Mouse (Mus musculus) neural tube, embryonic 14.5 days (tissue): Measurements from ENCODE around the gene Oxa1l. TPM values are rescaled to one million over a fixed set of nuclear protein-coding genes. Genes with fewer than 3 reads are reported as not detected.

ENCODE experiments used
- ATAC-seq: fragments of 200-750 bp; cut with Nextera tagmentation; 2 replicates; pipeline ENCODE4 v1.8.0; 2017; ENCODE audit warnings: low read depth, mild to moderate bottlenecking, moderate TSS enrichment, moderate library complexity
- H3K27ac ChIP-seq: fragments of 300-500 bp; sonication (generic); 2 replicates; pipeline ENCODE4 v1.5.1; 2014; ENCODE audit warnings: low read depth, mild to moderate bottlenecking, control low read depth, low read length, moderate library complexity, mixed read lengths
- H3K27me3 ChIP-seq: fragments of 300-500 bp; sonication (generic); 2 replicates; pipeline ENCODE4 v1.6.1; 2014; ENCODE audit warnings: low read length; ENCODE audit not compliant: control insufficient read depth, insufficient read depth
- H3K36me3 ChIP-seq: fragments of 300-500 bp; sonication (generic); 2 replicates; pipeline ENCODE4 v1.6.1; 2014; ENCODE audit warnings: low read length, mixed read lengths; ENCODE audit not compliant: control insufficient read depth, insufficient read depth
- H3K4me1 ChIP-seq: fragments of 300-500 bp; sonication (generic); 2 replicates; pipeline ENCODE4 v1.6.1; 2014; ENCODE audit warnings: low read length; ENCODE audit not compliant: control insufficient read depth, insufficient read depth
- H3K4me2 ChIP-seq: fragments of 300-500 bp; sonication (generic); 2 replicates; pipeline ENCODE4 v1.6.1; 2014; ENCODE audit warnings: mild to moderate bottlenecking, low read depth, low read length, control low read depth
- H3K4me3 ChIP-seq: fragments of 300-500 bp; sonication (generic); 2 replicates; pipeline ENCODE4 v1.5.1; 2014; ENCODE audit warnings: low read depth, low read length, control low read depth, mixed read lengths
- H3K9ac ChIP-seq: fragments of 300-500 bp; sonication (generic); replicated peaks from 2 replicates; pipeline ENCODE4 v1.6.1; 2014; ENCODE audit warnings: low read depth, mild to moderate bottlenecking, control low read depth, low read length, mixed read lengths
- H3K9me3 ChIP-seq: fragments of 300-500 bp; sonication (generic); 2 replicates; pipeline ENCODE4 v1.6.1; 2016; ENCODE audit warnings: low read length; ENCODE audit not compliant: control insufficient read depth
- WGBS: fragments of 180-500 bp; shearing (Covaris S2); extraction: QIAGEN DNeasy Blood & Tissue Kit; methylation state at CpG from one replicate; pipeline ENCODE4 v1.1.7; 2014; 5-methylcytosine and 5-hydroxymethylcytosine counted together
- polyA plus RNA-seq: library from polyadenylated mRNA; unstranded; fragments of >200 nt; fragmentation: Nextera tagmentation; extraction: Ambion mirVana; gene quantifications from 2 replicates; pipeline ENCODE4 v1.2.1, GENCODE M21; 2014

Gene Oxa1l
- polyA plus RNA-seq, 1 experiment from 2014 or later, result 75.4 TPM

DNA sequence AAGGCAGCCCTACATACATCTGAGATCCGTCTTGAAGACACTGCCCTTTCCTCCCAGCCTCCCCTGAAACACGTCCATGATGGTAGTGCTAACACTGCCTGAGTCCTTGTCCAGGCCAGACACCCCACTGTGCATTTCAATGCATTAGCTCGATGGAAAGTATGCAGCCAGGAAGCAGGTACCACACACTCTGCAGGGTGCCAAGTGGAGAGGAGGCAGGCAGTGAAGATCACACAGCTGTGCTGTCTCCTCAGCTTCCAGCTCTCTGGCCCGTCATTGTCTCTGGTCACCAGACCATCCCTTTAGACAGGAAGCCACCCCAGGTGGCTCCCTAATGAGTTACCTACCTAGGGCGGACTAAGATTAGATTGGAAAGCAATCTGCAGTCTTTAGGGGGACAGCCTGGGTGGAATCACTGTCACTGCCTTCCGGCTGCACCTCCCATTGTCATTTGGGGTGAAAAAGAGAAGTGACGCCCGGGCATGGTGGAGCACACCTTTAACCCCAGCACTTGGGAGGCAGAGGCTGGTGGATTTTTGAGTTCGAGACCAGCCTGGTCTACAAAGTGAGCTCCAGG is 51.5 kb downstream of the Oxa1l start:
- Histone ChIP-seq H3K36me3 (no peaks in the 10 kb centered on the region), H3K4me2 (no peak overlapping the region), H3K4me1 (no peaks in the 10 kb centered on the region), H3K9ac (no peak overlapping the region), H3K4me3 (no peak overlapping the region), H3K27me3 (no peaks in the 10 kb centered on the region), H3K9me3 (no peaks in the 10 kb centered on the region), H3K27ac (no peak overlapping the region)
- no peak for ATAC-seq
- 45% methylated on average over 9 of the region's 9 CpGs for WGBS

DNA sequence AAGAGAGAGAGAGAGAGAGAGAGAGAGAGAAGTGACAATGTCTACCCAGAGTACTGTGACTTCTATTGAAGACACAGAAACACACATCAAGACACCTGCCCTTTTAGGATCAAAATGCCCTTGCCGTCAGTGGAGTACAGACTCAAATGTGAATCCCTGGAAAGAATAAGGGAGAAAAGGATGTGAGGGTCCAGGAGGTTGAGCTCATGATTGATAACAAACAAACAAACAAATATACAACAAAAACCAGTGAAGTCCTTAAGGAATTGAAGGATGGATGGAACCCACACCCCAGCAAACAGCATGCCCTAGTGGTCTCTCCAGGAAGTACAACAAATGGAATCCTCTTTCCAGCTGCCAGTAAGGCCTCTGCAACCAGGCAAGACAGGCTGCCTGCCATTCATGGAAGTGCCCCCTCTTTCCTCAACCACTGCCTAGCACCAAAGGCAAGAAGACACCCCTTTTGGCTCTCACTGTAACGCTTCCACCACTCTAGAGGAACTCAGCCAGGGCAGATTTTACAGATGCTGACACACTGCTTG is 52.1 kb downstream of the Oxa1l start:
- no peak overlapping the region for H3K9ac ChIP-seq
- H3K4me2 ChIP-seq, result no peak overlapping the region
- WGBS, result 53% methylated on average over 2 of the region's 2 CpGs
- no peak overlapping the region for H3K27ac ChIP-seq
- H3K4me1 ChIP-seq, result no peaks in the 10 kb centered on the region
- no peaks in the 10 kb centered on the region for H3K9me3 ChIP-seq
- no peaks in the 10 kb centered on the region for H3K27me3 ChIP-seq
- H3K36me3 ChIP-seq, result no peaks in the 10 kb centered on the region
- no peak for ATAC-seq
- no peak overlapping the region for H3K4me3 ChIP-seq

- no peaks in the 10 kb centered on the region for H3K4me1 ChIP-seq
- H3K4me3 ChIP-seq, result no peak overlapping the region
- no peaks in the 10 kb centered on the region for H3K27me3 ChIP-seq
- no peak overlapping the region for H3K9ac ChIP-seq
- H3K4me2 ChIP-seq, result 0 out of 2 replicates have a peak overlapping the region, but pooled peaks have one; percentile 1
- no peak overlapping the region for H3K27ac ChIP-seq
- no peaks in the 10 kb centered on the region for H3K9me3 ChIP-seq
- no peaks in the 10 kb centered on the region for H3K36me3 ChIP-seq
- ATAC-seq, result no peak
- WGBS, result 13% methylated on average over 16 of the region's 18 CpGs
Observed at GRCm38 (mm10) chr14:54413877-54414700, 53.5 kb downstream of the Oxa1l start.

GRCm38 (mm10) chr14:54415241-54416020 is 54.8 kb downstream of the Oxa1l start:
- Histone ChIP-seq H3K27me3 (no peaks in the 10 kb centered on the region), H3K4me3 (no peak overlapping the region), H3K4me1 (no peaks in the 10 kb centered on the region), H3K9ac (no peak overlapping the region), H3K9me3 (no peaks in the 10 kb centered on the region), H3K4me2 (no peak overlapping the region), H3K27ac (no peak overlapping the region), H3K36me3 (no peaks in the 10 kb centered on the region)
- 12% methylated on average over 13 of the region's 13 CpGs for WGBS
- no peak for ATAC-seq

DNA sequence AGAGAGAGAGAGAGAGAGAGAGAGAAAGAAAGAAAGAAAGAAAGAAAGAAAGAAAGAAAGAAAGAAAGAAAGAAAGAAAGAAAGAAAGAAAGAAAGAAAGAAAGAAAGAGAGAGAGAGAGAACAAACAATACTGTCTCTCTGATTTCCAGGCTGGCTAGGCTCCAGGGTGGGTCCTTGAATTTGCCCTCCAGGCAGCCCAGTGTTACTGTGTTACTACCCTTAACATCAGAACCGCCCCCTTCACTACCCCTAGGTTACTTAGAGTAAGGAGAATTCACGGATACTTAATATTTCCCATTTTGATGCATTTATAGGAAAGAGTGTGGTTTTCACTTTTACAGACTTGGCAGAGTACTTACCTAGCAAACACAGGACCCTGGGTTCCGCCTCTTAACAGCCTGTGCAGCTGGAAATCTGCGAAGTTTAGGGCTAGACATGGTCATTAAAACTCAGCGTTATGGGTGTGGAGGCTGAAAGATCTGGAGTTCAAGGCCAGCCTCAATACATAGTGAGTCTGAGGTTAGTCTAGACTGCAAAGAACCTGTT is 55.7 kb downstream of the Oxa1l start:
- no peak overlapping the region for H3K27ac ChIP-seq
- no peak overlapping the region for H3K4me3 ChIP-seq
- no peaks in the 10 kb centered on the region for H3K9me3 ChIP-seq
- ATAC-seq, result no peak
- H3K4me2 ChIP-seq, result no peak overlapping the region
- no peaks in the 10 kb centered on the region for H3K27me3 ChIP-seq
- H3K36me3 ChIP-seq, result no peaks in the 10 kb centered on the region
- WGBS, result 31% methylated on average over 5 of the region's 5 CpGs
- H3K9ac ChIP-seq, result no peak overlapping the region
- H3K4me1 ChIP-seq, result no peaks in the 10 kb centered on the region

DNA sequence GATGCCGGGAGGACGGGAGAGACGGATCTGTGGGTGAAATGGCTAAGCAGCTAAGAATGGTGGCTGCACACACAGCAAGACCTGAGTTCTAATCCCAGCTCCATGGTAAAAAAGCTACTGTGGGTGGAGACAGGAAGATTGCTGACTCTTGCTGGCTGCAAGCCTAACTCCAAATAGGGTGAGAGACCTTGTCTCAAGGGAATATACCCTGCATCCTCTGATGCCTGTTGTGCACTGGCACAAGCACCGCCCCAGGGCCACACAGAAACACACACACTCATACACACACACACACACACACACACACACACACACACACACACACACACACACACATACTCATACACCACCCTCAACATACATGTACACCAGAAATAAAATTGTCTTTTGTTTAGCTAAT is 56.2 kb downstream of the Oxa1l start:
- 73% methylated on average over 4 of the region's 4 CpGs for WGBS
- no peak for ATAC-seq
- H3K4me1 ChIP-seq, result no peaks in the 10 kb centered on the region
- H3K9me3 ChIP-seq, result no peaks in the 10 kb centered on the region
- H3K4me2 ChIP-seq, result no peak overlapping the region
- H3K27ac ChIP-seq, result no peak overlapping the region
- no peaks in the 10 kb centered on the region for H3K36me3 ChIP-seq
- H3K4me3 ChIP-seq, result no peak overlapping the region
- no peaks in the 10 kb centered on the region for H3K27me3 ChIP-seq
- H3K9ac ChIP-seq, result no peak overlapping the region

DNA sequence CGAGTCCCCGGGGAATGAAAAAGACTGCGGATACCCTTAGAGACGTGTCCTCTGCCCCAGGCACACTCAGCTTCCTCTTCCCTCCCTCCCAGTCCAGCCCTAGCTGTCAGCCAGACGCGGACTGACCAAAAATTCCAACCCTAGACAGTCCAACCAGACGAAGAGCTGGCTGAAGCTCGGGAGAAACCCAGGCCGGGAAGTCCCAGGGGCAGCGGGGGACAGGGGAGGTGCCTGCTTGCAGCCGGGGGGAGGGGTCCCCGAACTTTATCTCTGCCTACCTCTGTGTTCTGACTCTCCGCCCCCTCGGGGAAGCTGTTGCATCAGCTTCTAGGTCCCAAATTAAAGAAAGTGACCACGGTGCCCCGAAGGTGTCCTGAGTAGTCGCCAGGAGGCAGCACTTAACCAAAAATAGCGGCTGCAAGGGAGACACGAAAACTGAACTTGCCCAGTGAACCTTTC is 57.0 kb downstream of the Oxa1l start, which contains the start of gene Slc7a7:
Gene Slc7a7 (minus strand): TSS at position 158 of the 459 bp plus-strand sequence.
- no peaks in the 10 kb centered on the region for H3K4me1 ChIP-seq
- H3K9ac ChIP-seq, result no peak within 1 kb of the TSS
- no peak for ATAC-seq
- no peak within 1 kb of the TSS for H3K27ac ChIP-seq
- no peaks in the 10 kb centered on the region for H3K27me3 ChIP-seq
- no peak within 1 kb of the TSS for H3K4me3 ChIP-seq
- H3K4me2 ChIP-seq, result no peak within 1 kb of the TSS
- 8% methylated on average over 19 of the region's 19 CpGs for WGBS
- H3K36me3 ChIP-seq, result no peaks in the 10 kb centered on the region
- H3K9me3 ChIP-seq, result no peaks in the 10 kb centered on the region
